11 mouse cellular contexts compared by ENCODE assay signal in the genomic region with DNA sequence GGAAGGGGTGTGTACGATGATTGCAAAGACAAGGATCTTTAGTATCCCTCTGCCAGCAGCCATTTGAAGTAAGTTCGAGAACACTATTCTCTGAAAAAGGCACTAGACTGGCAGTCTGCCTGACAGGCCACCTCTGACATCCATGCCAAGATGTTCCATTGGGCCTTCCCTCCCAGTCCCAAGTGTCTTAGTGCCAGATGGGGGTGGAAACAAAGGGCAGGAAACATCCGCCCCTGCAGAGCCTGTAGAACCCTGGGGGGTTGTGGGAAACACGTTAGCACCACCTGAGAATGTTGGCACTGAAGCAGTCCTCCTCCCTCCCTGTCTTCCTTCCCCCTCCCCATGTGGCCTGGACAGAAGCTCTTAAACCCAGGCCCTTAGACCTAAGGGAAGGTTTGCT. TPM values are rescaled to one million over a fixed set of nuclear protein-coding genes. Genes with fewer than 3 reads are reported as not detected.
DNase-seq lines count a peak whose midpoint lies in the region; ATAC-seq lines count a peak whose summit lies in the region.
"Had no signal": no experiment of that assay in that cellular context is flagged by ENCODE, and none has a peak within 500 bp of the region (broad histone marks: within the 10 kb centered on the region; RNA-seq: fewer than 3 reads in every experiment).

No protein-coding gene starts in this region.

- DNase-seq in brain, adult 2 months (ENCODE audit: low read depth, low spot score): peak; percentile 39
- DNase-seq in heart, embryonic 10.5 days (ENCODE audit: low spot score): no peak
- peak; percentile 34 for DNase-seq in kidney, postnatal 10 days
- DNase-seq in ovary, postnatal 10 days (ENCODE audit: low spot score): no peak
- DNase-seq: gastrocnemius, postnatal 14 days; lung, adult 18-20 months; right cerebral cortex, postnatal 25 days had no signal

- peaks cover 21% of the 10 kb centered on the region for H3K4me1 ChIP-seq in hindbrain, embryonic 13.5 days (replicated peaks)
- H3K4me1 ChIP-seq in hindbrain, embryonic 12.5 days: peaks cover 6% of the 10 kb centered on the region; the same call in 1 of the 2 replicates
- H3K4me1 ChIP-seq in heart, embryonic 10.5 days: peaks cover 34% of the 10 kb centered on the region

- H3K9me3 ChIP-seq in hindbrain, embryonic 13.5 days: no peaks in the 10 kb centered on the region
- no peaks in the 10 kb centered on the region for H3K9me3 ChIP-seq in hindbrain, embryonic 12.5 days (replicated peaks)
- no peaks in the 10 kb centered on the region for H3K9me3 ChIP-seq in heart, embryonic 10.5 days

- no peak overlapping the region for H3K9ac ChIP-seq in hindbrain, embryonic 13.5 days
- H3K9ac ChIP-seq in hindbrain, embryonic 12.5 days: no peak overlapping the region

- H3K27me3 ChIP-seq in hindbrain, embryonic 13.5 days: no peaks in the 10 kb centered on the region
- no peaks in the 10 kb centered on the region for H3K27me3 ChIP-seq in hindbrain, embryonic 12.5 days
- no peaks in the 10 kb centered on the region for H3K27me3 ChIP-seq in heart, embryonic 10.5 days (ENCODE audit: insufficient read depth, poor library complexity, severe bottlenecking)

- no peak overlapping the region for H3K4me3 ChIP-seq in hindbrain, embryonic 13.5 days
- H3K4me3 ChIP-seq in hindbrain, embryonic 12.5 days: no peak overlapping the region
- H3K4me3 ChIP-seq in heart, embryonic 10.5 days: no peak overlapping the region

- H3K36me3 ChIP-seq in hindbrain, embryonic 13.5 days: peaks cover 47% of the 10 kb centered on the region
- H3K36me3 ChIP-seq in hindbrain, embryonic 12.5 days: peaks cover 43% of the 10 kb centered on the region
- peaks cover 31% of the 10 kb centered on the region for H3K36me3 ChIP-seq in heart, embryonic 10.5 days

- H3K4me2 ChIP-seq in hindbrain, embryonic 13.5 days: no peak overlapping the region
- H3K4me2 ChIP-seq in hindbrain, embryonic 12.5 days (replicated peaks): no peak overlapping the region

- no peak for ATAC-seq in hindbrain, embryonic 13.5 days (ENCODE audit: low FRiP score)
- ATAC-seq in hindbrain, embryonic 12.5 days (ENCODE audit: low FRiP score): no peak
- no peak for ATAC-seq in inflammation-experienced regulatory T-cells, adult 6 months
- ATAC-seq in activated CD4-positive, CD25-positive, alpha-beta regulatory T cell, adult 4 months: no peak

- H3K27ac ChIP-seq in hindbrain, embryonic 13.5 days: peak overlapping the region; percentile 44; the same call in 1 of the 2 replicates
- no peak overlapping the region for H3K27ac ChIP-seq in hindbrain, embryonic 12.5 days
- peak overlapping the region; percentile 44; the same call in 1 of the 2 replicates for H3K27ac ChIP-seq in heart, embryonic 10.5 days

- 59% methylated on average over 4 of the region's 4 CpGs for WGBS in hindbrain, embryonic 13.5 days
- WGBS in hindbrain, embryonic 12.5 days: 56% methylated on average over 4 of the region's 4 CpGs
- 50% methylated on average over 4 of the region's 4 CpGs for WGBS in heart, embryonic 10.5 days

RNA-seq across cellular contexts. Expression of a gene that starts 12.3 kb away (rescaled TPM):
- 3.4 TPM in 2 replicates for polyA plus RNA-seq in hindbrain, embryonic 13.5 days (2015; fragmentation: Nextera tagmentation; extraction: Ambion mirVana)
- 11.3 and 15.8 TPM in 2 replicates for polyA plus RNA-seq in hindbrain, embryonic 12.5 days (2016; fragmentation: Nextera tagmentation; extraction: Ambion mirVana)
- 1.9 and 2.1 TPM in 2 replicates for polyA plus RNA-seq in heart, embryonic 10.5 days (2016; fragmentation: Nextera tagmentation; extraction: Ambion mirVana)
- under 1 TPM; 0.21 to 0.50 (median 0.38) TPM for polyA plus RNA-seq in inflammation-experienced regulatory T-cells, adult 6 months (2017; shearing (Covaris generic))
- polyA plus RNA-seq in activated CD4-positive, CD25-positive, alpha-beta regulatory T cell, adult 4 months (2017; shearing (Covaris generic)): under 1 TPM in 1 of 2 experiments, not detected in 1; 0.38 TPM

RNA-seq across cellular contexts. Expression of a gene that starts 21.6 kb away (rescaled TPM):
- 17.0 and 18.2 TPM in 2 replicates for polyA plus RNA-seq in hindbrain, embryonic 13.5 days (2015; fragmentation: Nextera tagmentation; extraction: Ambion mirVana)
- polyA plus RNA-seq in hindbrain, embryonic 12.5 days (2016; fragmentation: Nextera tagmentation; extraction: Ambion mirVana): 23.8 and 24.5 TPM in 2 replicates
- polyA plus RNA-seq in heart, embryonic 10.5 days (2016; fragmentation: Nextera tagmentation; extraction: Ambion mirVana): 24.0 and 29.0 TPM in 2 replicates
- polyA plus RNA-seq in inflammation-experienced regulatory T-cells, adult 6 months (2017; shearing (Covaris generic)): 10 to 100 TPM; 27.9 to 36.4 (median 32.7) TPM
- 10 to 100 TPM; 28.4 to 32.8 TPM for polyA plus RNA-seq in activated CD4-positive, CD25-positive, alpha-beta regulatory T cell, adult 4 months (2017; shearing (Covaris generic))

RNA-seq across cellular contexts. Expression of a gene that starts 34.0 kb away (rescaled TPM):
- 14.4 and 15.5 TPM in 2 replicates for polyA plus RNA-seq in hindbrain, embryonic 13.5 days (2015; fragmentation: Nextera tagmentation; extraction: Ambion mirVana)
- polyA plus RNA-seq in hindbrain, embryonic 12.5 days (2016; fragmentation: Nextera tagmentation; extraction: Ambion mirVana): 14.8 and 18.6 TPM in 2 replicates
- polyA plus RNA-seq in heart, embryonic 10.5 days (2016; fragmentation: Nextera tagmentation; extraction: Ambion mirVana): 26.8 and 28.0 TPM in 2 replicates
- polyA plus RNA-seq in inflammation-experienced regulatory T-cells, adult 6 months (2017; shearing (Covaris generic)): 10 to 100 TPM in 2 of 3 experiments, 1 to 10 TPM in 1; 4.0 to 15.3 (median 11.7) TPM
- 1 to 10 TPM; 8.3 to 9.6 TPM for polyA plus RNA-seq in activated CD4-positive, CD25-positive, alpha-beta regulatory T cell, adult 4 months (2017; shearing (Covaris generic))

RNA-seq across cellular contexts. Expression of a gene that starts 36.5 kb away (rescaled TPM):
- 6.2 and 8.0 TPM in 2 replicates for polyA plus RNA-seq in hindbrain, embryonic 13.5 days (2015; fragmentation: Nextera tagmentation; extraction: Ambion mirVana)
- 5.1 and 5.8 TPM in 2 replicates for polyA plus RNA-seq in hindbrain, embryonic 12.5 days (2016; fragmentation: Nextera tagmentation; extraction: Ambion mirVana)
- polyA plus RNA-seq in heart, embryonic 10.5 days (2016; fragmentation: Nextera tagmentation; extraction: Ambion mirVana): 9.7 and 16.6 TPM in 2 replicates
- 1 to 10 TPM; 1.3 to 2.5 (median 2.2) TPM for polyA plus RNA-seq in inflammation-experienced regulatory T-cells, adult 6 months (2017; shearing (Covaris generic))
- 1 to 10 TPM; 1.6 to 1.8 TPM for polyA plus RNA-seq in activated CD4-positive, CD25-positive, alpha-beta regulatory T cell, adult 4 months (2017; shearing (Covaris generic))

Comparison
In these comparisons a context has a peak if more than half of its experiments do, and no peak if none do; other contexts are left out.
1. DNase-seq: peak in brain, adult 2 months (single experiment) and kidney, postnatal 10 days (single experiment); none in heart, embryonic 10.5 days (single experiment) and ovary, postnatal 10 days (single experiment).